Mouse (Mus musculus): ENCODE measurements around the gene Raf1.
A peak's percentile ranks its signal among the peaks of the same experiment; 100 is the strongest.

GRCm38 (mm10) chr6:115692963-115693730 is 16.7 kb upstream of the Raf1 start:
- TF ChIP-seq CTCF (IDR thresholded peaks at IDR 0.05; ENCODE audit: low read depth, low read length) (peak; percentile 26; the same call in 1 of the 2 replicates), POLR2AphosphoS5 (IDR thresholded peaks at IDR 0.05; ENCODE audit: insufficient replicate concordance, low read depth, low read length) (no peak)
